Mouse (Mus musculus) ES-Bruce4 (cell line): ENCODE data around the gene Ctnnd2.

ENCODE experiments used
- CTCF ChIP-seq: IDR thresholded peaks from one replicate; pipeline ENCODE4 v1.8.1; 2011; ENCODE audit warnings: low read depth, low read length
- EP300 ChIP-seq: IDR thresholded peaks from 2 replicates; pipeline ENCODE4 v1.6.1; 2011; ENCODE audit warnings: low read depth, low read length; ENCODE audit not compliant: insufficient read depth
- POLR2A ChIP-seq: IDR thresholded peaks from one replicate; pipeline ENCODE4 v1.8.1; 2011; ENCODE audit warnings: low read length; ENCODE audit not compliant: insufficient read depth

GRCm38 (mm10) chr15:31006050-31006824, 833.8 kb downstream of the Ctnnd2 start:
- TF ChIP-seq CTCF (no peak), EP300 (no peak), POLR2A (no peak)
